Mouse (Mus musculus) embryo, embryonic 10.5 days (tissue): ENCODE measurements around the gene Hivep3.

ENCODE experiments used
- DNase-seq: peaks from one replicate; pipeline ENCODE4 v3.0.0-alpha.2; 2015; ENCODE audit warnings: low spot score

The Hivep3 gene

GRCm38 (mm10) chr4:119761459-119762121, 28.0 kb downstream of the Hivep3 start:
- no peak for DNase-seq

- no peak for DNase-seq
These were observed 28.6 kb downstream of the Hivep3 start for GRCm38 (mm10) chr4:119762171-119762570.

- no peak for DNase-seq
These were observed 34.5 kb downstream of the Hivep3 start for GRCm38 (mm10) chr4:119768046-119768445.

- DNase-seq: no peak
These were observed 42.3 kb downstream of the Hivep3 start for GRCm38 (mm10) chr4:119775913-119776312.

- DNase-seq: no peak
These were observed 43.6 kb downstream of the Hivep3 start for GRCm38 (mm10) chr4:119777146-119777545.

GRCm38 (mm10) chr4:119779561-119780400, 46.2 kb downstream of the Hivep3 start:
- DNase-seq: no peak

- DNase-seq: no peak
These were observed 47.3 kb downstream of the Hivep3 start for GRCm38 (mm10) chr4:119780881-119781280.

GRCm38 (mm10) chr4:119784959-119785358, 51.4 kb downstream of the Hivep3 start:
- DNase-seq: no peak

- DNase-seq: no peak
These were observed 52.7 kb downstream of the Hivep3 start for GRCm38 (mm10) chr4:119786307-119786706.

GRCm38 (mm10) chr4:119786721-119787120, 53.1 kb downstream of the Hivep3 start:
- DNase-seq: no peak

GRCm38 (mm10) chr4:119788746-119789145, 55.2 kb downstream of the Hivep3 start:
- no peak for DNase-seq

- DNase-seq: no peak
These were observed 56.0 kb downstream of the Hivep3 start for GRCm38 (mm10) chr4:119789495-119790148.

GRCm38 (mm10) chr4:119798891-119799290, 65.3 kb downstream of the Hivep3 start:
- DNase-seq: no peak

GRCm38 (mm10) chr4:119806556-119806955, 73.0 kb downstream of the Hivep3 start:
- no peak for DNase-seq

- no peak for DNase-seq
These were observed 73.8 kb downstream of the Hivep3 start for GRCm38 (mm10) chr4:119807359-119807758.

GRCm38 (mm10) chr4:119809245-119809644, 75.7 kb downstream of the Hivep3 start:
- peak; percentile 83 for DNase-seq

- DNase-seq: peak; percentile 9
These were observed 79.2 kb downstream of the Hivep3 start for GRCm38 (mm10) chr4:119812775-119813174.

- no peak for DNase-seq
These were observed 80.1 kb downstream of the Hivep3 start for GRCm38 (mm10) chr4:119813500-119814184.

GRCm38 (mm10) chr4:119814185-119815132, 80.9 kb downstream of the Hivep3 start:
- DNase-seq: peak; percentile 43

GRCm38 (mm10) chr4:119815133-119815792, 81.7 kb downstream of the Hivep3 start:
- DNase-seq: peak; percentile 46

- DNase-seq: no peak
These were observed 82.2 kb downstream of the Hivep3 start for GRCm38 (mm10) chr4:119815793-119816161.
